Mouse (Mus musculus) small intestine, adult 2 months (tissue): ENCODE measurements around the gene St6galnac3.

ENCODE experiments used
- CTCF ChIP-seq: fragments of 200-500 bp; IDR thresholded peaks from 2 replicates; pipeline ENCODE4 v1.5.1; 2012; ENCODE audit warnings: low read depth, mild to moderate bottlenecking, control low read depth, inconsistent platforms, low read length, moderate library complexity, mixed read lengths; ENCODE audit not compliant: insufficient replicate concordance, insufficient read length; ENCODE audit errors: extremely low read depth
- POLR2A ChIP-seq: fragments of 200-500 bp; IDR thresholded peaks from 2 replicates; pipeline ENCODE4 v1.6.1; 2012; ENCODE audit warnings: low read depth, mild to moderate bottlenecking, control low read depth, inconsistent platforms, low read length, moderate library complexity

DNA sequence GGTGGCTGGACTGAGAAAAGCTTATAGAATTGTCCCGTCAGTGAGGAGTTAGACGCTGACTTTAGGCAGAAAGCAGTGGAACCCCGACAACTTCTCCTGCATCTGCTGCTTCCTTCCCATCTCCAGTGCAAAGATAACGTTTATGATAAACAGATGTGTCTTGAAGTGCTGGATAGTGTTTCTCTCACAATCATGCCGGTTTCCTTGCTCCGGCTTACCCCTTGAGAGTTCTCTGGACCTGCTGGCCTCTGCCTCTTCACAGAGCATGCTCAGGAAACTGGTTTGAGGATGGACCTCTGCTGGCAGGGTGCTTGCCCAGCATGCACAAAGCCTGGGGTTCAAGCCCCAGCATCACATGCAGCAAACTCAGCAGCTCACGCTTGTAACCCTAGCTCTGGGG, 23.8 kb downstream of the St6galnac3 start:
- TF ChIP-seq CTCF (no peak), POLR2A (no peak)
